Mouse (Mus musculus): ENCODE results near the gene Tmem120b.

DNA sequence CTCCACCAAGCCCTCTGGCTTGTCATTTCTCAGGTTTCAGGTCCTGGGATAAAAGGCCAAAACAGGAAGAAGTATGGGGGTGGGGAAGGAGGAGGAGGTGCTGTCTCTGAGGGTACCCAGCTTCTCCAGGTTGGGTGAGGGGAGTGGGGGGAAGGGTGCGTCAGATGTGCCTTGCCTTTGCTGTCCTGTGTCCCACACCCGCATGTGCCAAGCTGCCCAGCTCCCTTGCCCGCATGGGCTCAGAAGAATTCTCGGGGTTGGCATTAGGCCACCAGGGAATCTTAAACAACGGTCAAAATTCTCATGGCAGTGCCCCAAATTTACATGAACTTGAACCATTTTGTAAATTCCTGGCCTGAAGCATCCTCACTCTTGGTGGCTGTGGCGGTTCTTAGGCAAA is 41.8 kb upstream of the Tmem120b start:
- TF ChIP-seq CTCF (IDR thresholded peaks at IDR 0.05; ENCODE audit: extremely low read depth, insufficient read length, insufficient replicate concordance, low read depth, low read length) = no peak
- TF ChIP-seq POLR2A (IDR thresholded peaks at IDR 0.05; ENCODE audit: low read depth, low read length) = no peak

All from small intestine, adult 2 months (tissue).